Mouse (Mus musculus): ENCODE data around the gene Avil. TPM values are rescaled to one million over a fixed set of nuclear protein-coding genes. Genes with fewer than 3 reads are reported as not detected.

Gene Avil
- polyA plus RNA-seq, 1 experiment from 2014 or later: 0.06 TPM

DNA sequence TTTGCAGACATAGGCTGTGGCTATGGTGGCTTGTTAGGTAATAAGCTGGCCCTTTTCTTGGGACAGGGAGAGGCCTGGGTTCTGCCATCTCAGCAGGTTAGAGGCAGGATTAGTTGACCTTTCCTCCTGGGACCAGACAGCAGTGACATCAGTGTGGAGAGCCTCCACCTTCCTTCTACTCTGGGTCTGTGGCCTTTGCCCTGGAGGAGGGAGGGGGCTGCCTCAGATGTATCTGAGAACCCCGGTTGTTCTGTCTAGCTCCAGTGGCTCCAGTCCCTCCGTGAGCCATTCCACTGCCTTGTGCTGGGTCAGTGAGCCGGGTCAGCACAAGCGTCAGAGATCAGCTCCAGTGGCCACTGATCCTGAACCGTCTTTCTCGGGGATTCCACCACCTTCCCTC lies 42.7 kb downstream of the Avil start:
- 90% methylated on average over 6 of the region's 6 CpGs for WGBS
- DNase-seq (ENCODE audit: low spot score): no peak
- H3K4me1 ChIP-seq: peaks cover 26% of the 10 kb centered on the region
- H3K36me3 ChIP-seq: peaks cover 40% of the 10 kb centered on the region
- H3K27ac ChIP-seq: no peak overlapping the region
- H3K9me3 ChIP-seq (replicated peaks): no peaks in the 10 kb centered on the region
- H3K27me3 ChIP-seq (ENCODE audit: low read depth, poor library complexity, severe bottlenecking): peaks cover 36% of the 10 kb centered on the region
- H3K4me3 ChIP-seq: peak overlapping the region; percentile 83; the same call in 1 of the 2 replicates

DNA sequence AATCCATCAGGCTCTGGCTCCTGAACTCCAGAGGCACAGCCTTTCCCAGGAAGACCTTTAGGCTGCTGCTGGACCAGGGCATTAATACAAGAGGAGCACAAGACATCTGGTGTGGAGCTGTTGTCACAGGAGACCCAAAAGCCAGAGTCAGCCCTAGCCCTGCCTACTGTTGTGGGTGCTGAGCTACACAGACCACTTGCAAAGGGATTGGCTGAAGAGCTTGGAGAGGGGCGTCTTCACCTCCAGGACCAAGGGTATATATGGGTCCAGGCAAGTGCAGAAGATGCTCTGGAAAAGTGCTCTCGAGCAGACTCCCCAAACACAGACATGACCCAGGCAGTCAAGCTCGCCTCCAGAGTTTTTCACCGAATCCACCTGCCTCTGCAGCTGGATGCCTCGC lies 47.4 kb downstream of the Avil start, which contains the start of gene Cyp27b1:
Gene Cyp27b1, plus strand, starts transcription at position 297 of the 400 bp plus-strand sequence.
- Histone ChIP-seq H3K4me3 (peak within 1 kb of the TSS; percentile 14; the same call in 1 of the 2 replicates), H3K27ac (no peak within 1 kb of the TSS), H3K4me1 (peaks cover 33% of the 10 kb centered on the region), H3K9me3 (replicated peaks) (no peaks in the 10 kb centered on the region), H3K27me3 (ENCODE audit: low read depth, poor library complexity, severe bottlenecking) (peaks cover 64% of the 10 kb centered on the region), H3K36me3 (peaks cover 39% of the 10 kb centered on the region)
- DNase-seq (ENCODE audit: low spot score): no peak
- 31% methylated on average over 5 of the region's 5 CpGs for WGBS

DNA sequence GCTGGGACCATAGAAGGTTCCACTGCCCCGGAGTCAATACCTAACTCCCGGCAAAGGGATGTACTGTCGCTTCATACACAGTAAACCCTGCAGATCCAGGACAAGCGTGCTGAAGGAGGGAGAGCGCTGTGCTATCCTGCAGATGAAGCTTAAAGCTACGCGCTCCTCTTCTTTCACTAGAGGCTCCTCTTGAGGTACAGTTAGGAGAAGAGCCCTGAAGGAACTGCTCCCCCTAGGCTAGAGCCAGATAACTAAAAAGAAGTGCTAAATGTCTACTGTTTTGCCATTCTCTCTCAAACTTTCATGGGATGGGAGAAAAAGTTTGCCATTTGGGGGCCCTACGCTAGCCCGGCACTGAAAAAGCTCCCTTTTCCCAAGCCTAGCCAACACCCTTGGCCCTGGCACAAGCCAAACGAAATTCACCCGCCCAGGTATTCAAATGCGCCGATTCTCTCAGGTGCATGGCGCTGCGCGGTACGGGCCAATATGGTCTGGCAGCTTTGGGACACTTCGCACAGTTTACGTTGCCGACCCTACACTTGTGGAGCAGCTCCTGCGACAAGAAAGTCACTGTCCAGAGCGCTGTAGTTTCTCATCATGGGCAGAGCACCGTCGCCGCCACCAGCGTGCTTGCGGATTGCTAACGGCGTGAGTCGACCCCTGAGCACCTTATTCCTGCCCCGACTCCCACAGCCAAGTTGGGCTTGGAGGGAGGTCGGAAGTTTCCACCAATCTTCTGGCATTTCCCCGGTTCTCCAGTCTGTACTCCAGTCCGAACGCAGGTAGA lies 48.3 kb downstream of the Avil start:
- Histone ChIP-seq H3K4me3 (peak overlapping the region; percentile 14; the same call in 1 of the 2 replicates), H3K27ac (no peak overlapping the region), H3K4me1 (peaks cover 28% of the 10 kb centered on the region), H3K9me3 (replicated peaks) (no peaks in the 10 kb centered on the region), H3K27me3 (ENCODE audit: low read depth, poor library complexity, severe bottlenecking) (peaks cover 68% of the 10 kb centered on the region), H3K36me3 (peaks cover 31% of the 10 kb centered on the region)
- no peak for DNase-seq (ENCODE audit: low spot score)
- 4% methylated on average over 35 of the region's 35 CpGs for WGBS

DNA sequence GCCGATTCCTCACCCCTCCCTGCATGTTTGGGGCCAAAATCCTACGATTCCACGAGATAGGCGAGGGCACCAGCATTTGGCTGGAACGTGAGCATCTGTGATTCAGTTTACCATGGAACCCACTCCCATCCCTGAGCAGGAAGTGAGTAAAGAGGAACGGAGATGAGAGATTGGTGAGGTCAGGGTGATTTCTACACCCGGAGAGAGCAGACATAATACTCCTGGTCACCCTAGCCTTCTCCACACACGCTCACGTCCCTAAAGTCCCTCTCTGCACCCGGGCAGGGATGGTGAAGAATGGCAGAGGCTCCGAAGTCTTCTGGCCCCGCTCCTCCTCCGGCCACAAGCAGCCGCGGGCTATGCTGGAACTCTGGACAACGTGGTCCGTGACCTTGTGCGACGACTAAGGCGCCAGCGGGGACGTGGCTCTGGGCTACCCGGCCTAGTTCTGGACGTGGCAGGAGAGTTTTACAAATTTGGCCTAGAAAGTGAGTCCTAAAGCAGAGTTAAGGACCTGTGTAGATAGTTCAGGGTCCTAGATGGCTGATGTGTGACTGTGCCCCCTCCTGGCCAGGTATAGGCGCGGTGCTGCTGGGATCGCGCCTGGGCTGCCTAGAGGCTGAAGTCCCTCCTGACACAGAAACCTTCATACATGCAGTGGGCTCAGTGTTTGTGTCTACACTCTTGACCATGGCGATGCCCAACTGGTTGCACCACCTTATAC lies 49.0 kb downstream of the Avil start:
- DNase-seq (ENCODE audit: low spot score): peak; percentile 48
- Histone ChIP-seq H3K9me3 (replicated peaks) (no peaks in the 10 kb centered on the region), H3K36me3 (peaks cover 25% of the 10 kb centered on the region), H3K4me3 (peak overlapping the region; percentile 14), H3K27ac (no peak overlapping the region), H3K4me1 (peaks cover 28% of the 10 kb centered on the region), H3K27me3 (ENCODE audit: low read depth, poor library complexity, severe bottlenecking) (peaks cover 72% of the 10 kb centered on the region)
- WGBS: 4% methylated on average over 29 of the region's 29 CpGs

DNA sequence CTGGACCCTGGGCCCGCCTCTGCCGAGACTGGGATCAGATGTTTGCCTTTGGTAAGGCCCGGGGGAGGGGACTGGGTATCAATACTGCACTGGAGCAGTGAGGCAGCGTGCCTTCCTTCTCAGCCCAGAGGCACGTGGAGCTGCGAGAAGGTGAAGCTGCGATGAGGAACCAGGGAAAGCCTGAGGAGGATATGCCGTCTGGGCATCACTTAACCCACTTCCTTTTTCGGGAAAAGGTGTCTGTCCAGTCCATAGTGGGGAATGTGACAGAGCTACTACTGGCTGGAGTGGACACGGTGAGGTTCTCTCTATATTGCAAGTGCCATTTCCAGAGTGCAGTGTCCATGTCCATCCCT lies 49.6 kb downstream of the Avil start:
- Histone ChIP-seq H3K36me3 (peaks cover 20% of the 10 kb centered on the region), H3K27me3 (ENCODE audit: low read depth, poor library complexity, severe bottlenecking) (peaks cover 72% of the 10 kb centered on the region), H3K4me3 (peak overlapping the region; percentile 14; the same call in 1 of the 2 replicates), H3K4me1 (peaks cover 28% of the 10 kb centered on the region), H3K27ac (no peak overlapping the region), H3K9me3 (replicated peaks) (no peaks in the 10 kb centered on the region)
- DNase-seq (ENCODE audit: low spot score): no peak
- 27% methylated on average over 10 of the region's 10 CpGs for WGBS

DNA sequence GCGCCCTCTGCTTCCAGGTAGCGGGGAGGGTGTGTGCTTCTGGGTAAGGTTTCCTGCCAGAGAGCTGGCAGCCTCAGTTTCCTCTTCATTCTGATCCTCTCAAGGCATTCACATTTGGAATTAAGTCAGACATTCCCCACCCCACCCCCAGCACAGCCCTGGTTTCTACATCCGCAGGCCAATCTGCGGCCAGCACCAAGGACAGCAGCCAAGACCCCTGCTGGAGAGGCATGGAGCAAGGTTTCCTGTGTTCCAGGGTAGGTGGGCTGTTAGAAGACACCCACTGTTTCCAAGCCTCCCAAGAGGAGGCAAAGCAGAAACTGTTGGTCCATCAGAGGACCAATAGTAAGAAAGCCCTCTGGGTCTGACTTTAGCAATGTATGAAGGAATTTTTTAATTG lies 54.1 kb downstream of the Avil start:
- H3K36me3 ChIP-seq: peaks cover 18% of the 10 kb centered on the region
- peak; percentile 69 for DNase-seq (ENCODE audit: low spot score)
- no peaks in the 10 kb centered on the region for H3K9me3 ChIP-seq (replicated peaks)
- H3K27me3 ChIP-seq (ENCODE audit: low read depth, poor library complexity, severe bottlenecking): peaks cover 77% of the 10 kb centered on the region
- 56% methylated on average over 4 of the region's 4 CpGs for WGBS
- no peak overlapping the region for H3K27ac ChIP-seq
- H3K4me1 ChIP-seq: peaks cover 37% of the 10 kb centered on the region
- no peak overlapping the region for H3K4me3 ChIP-seq

DNA sequence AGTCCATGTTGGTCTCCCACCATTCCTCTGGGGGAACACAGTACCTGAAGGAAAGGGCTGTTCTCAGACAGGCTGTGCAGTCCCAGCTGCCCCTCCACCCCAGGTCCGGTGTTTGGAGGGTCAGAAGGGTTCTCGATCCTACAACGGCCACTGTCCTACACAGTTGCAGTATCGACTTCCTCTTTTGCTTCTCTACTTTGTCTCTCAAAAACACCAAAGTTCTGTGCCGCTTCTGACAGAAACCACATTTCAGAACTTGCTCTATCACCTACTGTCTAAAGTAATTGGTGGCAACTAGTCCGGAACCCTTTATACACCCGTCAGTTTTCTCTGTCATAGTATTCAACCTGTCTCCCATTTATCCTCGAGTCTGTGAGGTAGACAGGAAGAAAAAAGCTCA lies 54.9 kb downstream of the Avil start:
- peaks cover 37% of the 10 kb centered on the region for H3K4me1 ChIP-seq
- H3K9me3 ChIP-seq (replicated peaks): no peaks in the 10 kb centered on the region
- peaks cover 18% of the 10 kb centered on the region for H3K36me3 ChIP-seq
- no peak overlapping the region for H3K4me3 ChIP-seq
- peaks cover 77% of the 10 kb centered on the region for H3K27me3 ChIP-seq (ENCODE audit: low read depth, poor library complexity, severe bottlenecking)
- DNase-seq (ENCODE audit: low spot score): no peak
- 88% methylated on average over 8 of the region's 8 CpGs for WGBS
- H3K27ac ChIP-seq: no peak overlapping the region

DNA sequence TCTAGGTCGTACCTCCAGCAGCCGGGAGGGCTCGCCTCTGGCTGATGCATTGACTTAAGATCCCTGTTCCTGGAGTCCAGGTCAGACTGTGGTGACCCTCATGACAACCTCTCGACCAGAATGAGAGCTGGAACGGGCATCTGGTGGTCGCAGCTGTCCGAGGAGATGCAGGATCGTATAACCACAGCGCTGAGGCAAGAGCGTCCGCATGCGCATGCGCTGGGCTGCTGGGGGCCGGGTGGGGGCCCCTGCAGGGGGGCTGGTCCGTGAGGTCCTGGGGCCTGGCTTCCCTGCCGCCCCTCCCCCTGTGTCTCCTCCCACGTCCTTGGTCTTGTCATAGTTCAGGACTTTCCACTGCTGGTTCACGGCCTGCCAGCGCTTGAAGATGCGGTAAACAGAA lies 56.0 kb downstream of the Avil start:
- H3K4me1 ChIP-seq: peaks cover 29% of the 10 kb centered on the region
- peaks cover 18% of the 10 kb centered on the region for H3K36me3 ChIP-seq
- peaks cover 77% of the 10 kb centered on the region for H3K27me3 ChIP-seq (ENCODE audit: low read depth, poor library complexity, severe bottlenecking)
- H3K4me3 ChIP-seq: no peak overlapping the region
- no peaks in the 10 kb centered on the region for H3K9me3 ChIP-seq (replicated peaks)
- no peak for DNase-seq (ENCODE audit: low spot score)
- no peak overlapping the region for H3K27ac ChIP-seq
- 85% methylated on average over 20 of the region's 20 CpGs for WGBS

DNA sequence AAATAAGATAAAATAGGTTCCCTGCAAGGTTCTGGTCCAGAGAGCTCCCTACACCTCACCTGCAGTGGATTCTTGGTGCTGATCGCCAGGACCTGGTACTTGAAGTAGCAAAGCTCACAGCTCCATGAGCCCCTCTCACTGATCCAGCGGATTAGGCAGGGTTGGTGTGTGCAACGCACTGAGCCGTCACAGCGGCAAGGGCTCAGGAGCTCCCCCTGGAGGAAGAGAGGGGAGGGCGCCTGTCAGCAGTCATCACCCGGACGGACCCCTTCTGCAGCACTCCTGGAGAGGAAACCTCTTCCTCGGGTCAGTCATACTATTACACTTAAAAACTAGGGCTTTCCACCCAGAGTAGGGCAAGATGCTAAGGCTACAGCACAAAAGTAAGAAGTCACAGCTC lies 57.7 kb downstream of the Avil start:
- DNase-seq (ENCODE audit: low spot score): peak; percentile 86
- H3K9me3 ChIP-seq (replicated peaks): no peaks in the 10 kb centered on the region
- no peak overlapping the region for H3K27ac ChIP-seq
- peaks cover 35% of the 10 kb centered on the region for H3K4me1 ChIP-seq
- peaks cover 72% of the 10 kb centered on the region for H3K27me3 ChIP-seq (ENCODE audit: low read depth, poor library complexity, severe bottlenecking)
- H3K36me3 ChIP-seq: peaks cover 18% of the 10 kb centered on the region
- WGBS: under 1% methylated on average over 9 of the region's 9 CpGs
- peak overlapping the region; percentile 80 for H3K4me3 ChIP-seq

DNA sequence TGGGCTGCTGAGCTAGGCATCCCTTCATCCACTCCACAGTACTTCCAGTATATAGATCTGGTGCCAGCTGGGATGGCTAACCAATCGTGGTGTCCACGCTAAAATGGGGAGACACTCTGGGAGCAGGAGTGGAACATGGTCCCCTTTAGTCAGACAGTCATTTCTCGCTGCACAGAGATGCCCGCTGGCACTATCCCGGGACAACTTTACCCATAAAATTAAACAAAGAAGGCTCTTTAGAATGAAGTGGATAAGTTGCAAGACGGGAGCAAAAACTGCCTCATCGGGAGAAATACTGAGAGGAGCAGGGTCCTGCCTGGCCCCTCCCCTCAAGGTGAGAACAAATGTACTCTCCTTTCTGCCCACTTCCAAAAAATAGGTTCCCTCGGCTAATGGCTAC lies 58.2 kb downstream of the Avil start:
- H3K27ac ChIP-seq: no peak overlapping the region
- peaks cover 18% of the 10 kb centered on the region for H3K36me3 ChIP-seq
- 16% methylated on average over 8 of the region's 8 CpGs for WGBS
- peak overlapping the region; percentile 80 for H3K4me3 ChIP-seq
- no peak for DNase-seq (ENCODE audit: low spot score)
- peaks cover 35% of the 10 kb centered on the region for H3K4me1 ChIP-seq
- peaks cover 68% of the 10 kb centered on the region for H3K27me3 ChIP-seq (ENCODE audit: low read depth, poor library complexity, severe bottlenecking)
- no peaks in the 10 kb centered on the region for H3K9me3 ChIP-seq (replicated peaks)

DNA sequence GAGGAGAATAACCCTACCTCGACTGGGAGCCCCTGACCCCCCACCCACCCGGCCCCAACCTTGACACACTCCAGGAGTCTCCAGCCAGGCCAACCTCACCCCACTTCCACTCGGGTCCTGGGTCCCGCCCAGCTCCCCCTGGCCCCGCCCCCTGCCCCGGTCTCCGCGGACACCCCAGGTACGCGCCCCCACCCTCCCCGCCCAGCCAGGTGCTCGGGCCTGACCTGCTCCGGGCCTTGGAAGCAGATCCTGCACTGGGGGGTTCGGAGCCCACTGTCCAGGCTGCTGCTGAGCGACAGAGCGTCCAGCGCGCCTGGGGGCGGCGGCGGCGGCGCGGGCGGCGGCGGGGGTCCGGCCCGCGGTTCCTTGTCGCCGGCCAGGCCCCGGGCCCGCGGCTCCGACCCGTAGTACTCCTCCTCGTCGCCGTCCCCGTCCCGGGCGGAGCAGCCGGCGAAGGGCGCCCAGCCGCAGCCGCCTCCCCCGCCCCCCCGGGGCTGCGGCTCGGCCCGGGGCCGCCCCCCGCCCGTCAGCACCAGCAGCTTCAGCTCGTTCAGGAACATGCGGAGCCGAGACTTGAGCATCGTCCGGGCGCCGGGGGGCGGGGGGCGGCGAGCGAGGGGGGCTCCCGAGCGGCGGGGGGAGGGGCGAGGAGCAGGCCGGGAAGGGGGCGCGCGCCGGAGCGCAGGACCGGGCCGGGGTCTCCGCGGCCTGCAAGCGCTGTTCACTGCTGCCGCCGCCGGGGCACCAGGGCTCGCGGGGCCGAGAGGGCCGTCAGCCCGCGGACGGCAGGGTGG lies 58.9 kb downstream of the Avil start:
- H3K4me3 ChIP-seq: peak overlapping the region; percentile 80
- H3K27ac ChIP-seq: peak overlapping the region; percentile 83
- no peaks in the 10 kb centered on the region for H3K9me3 ChIP-seq (replicated peaks)
- peaks cover 64% of the 10 kb centered on the region for H3K27me3 ChIP-seq (ENCODE audit: low read depth, poor library complexity, severe bottlenecking)
- under 1% methylated on average over 88 of the region's 92 CpGs for WGBS
- DNase-seq (ENCODE audit: low spot score): peak; percentile 64
- peaks cover 21% of the 10 kb centered on the region for H3K36me3 ChIP-seq
- peaks cover 35% of the 10 kb centered on the region for H3K4me1 ChIP-seq

DNA sequence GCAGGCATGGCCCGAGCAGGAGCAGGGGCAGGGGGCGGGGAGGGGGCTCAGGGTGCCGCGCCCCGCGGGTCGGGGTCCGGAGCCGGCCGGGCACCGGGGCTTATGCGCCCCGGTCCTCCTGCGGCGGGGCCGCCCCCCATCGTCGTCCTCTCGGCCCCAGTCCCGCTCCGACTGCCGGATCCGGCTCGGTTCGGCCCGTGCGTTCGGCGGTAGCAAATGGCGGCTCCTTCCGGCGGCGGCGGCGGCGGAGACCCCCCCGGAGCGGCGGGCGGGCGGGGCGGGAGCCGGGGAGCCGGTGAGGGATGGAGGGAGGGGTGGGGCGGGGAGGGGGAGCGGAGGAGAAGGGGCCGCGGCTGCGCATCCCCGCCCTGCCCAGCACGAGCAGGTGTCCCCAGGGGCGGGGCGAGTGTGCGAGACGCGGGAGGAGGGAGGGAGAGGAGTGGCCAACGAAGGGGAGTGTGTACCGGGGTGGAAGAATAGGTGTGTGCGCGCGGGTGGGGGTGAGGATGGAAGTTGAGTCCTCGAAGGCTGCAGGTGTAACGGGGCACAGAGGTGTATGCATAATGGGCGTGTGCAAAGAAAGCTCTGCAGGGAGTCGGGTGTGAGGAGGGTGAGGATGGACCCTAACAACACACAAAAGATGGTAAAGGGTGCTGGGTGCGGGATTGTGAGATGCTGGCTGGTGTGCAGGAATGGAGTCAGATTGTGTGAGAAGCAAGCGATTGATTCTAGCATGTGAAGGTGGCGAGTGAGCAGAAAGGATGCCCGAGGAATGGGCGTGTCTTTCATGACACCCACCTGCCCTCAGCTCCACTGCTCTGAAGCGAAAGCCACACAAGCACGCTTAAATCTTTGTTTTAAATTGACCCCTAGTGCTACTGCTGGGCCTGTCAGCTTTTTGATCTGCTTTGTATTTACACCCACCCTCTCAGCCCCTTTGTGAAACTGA lies 59.7 kb downstream of the Avil start, which contains the start of gene March9:
Gene March9, minus strand, starts transcription at position 217 of the 949 bp plus-strand sequence.
- Histone ChIP-seq H3K9me3 (replicated peaks) (no peaks in the 10 kb centered on the region), H3K36me3 (peaks cover 30% of the 10 kb centered on the region), H3K27me3 (ENCODE audit: low read depth, poor library complexity, severe bottlenecking) (peaks cover 64% of the 10 kb centered on the region), H3K4me1 (peaks cover 43% of the 10 kb centered on the region), H3K4me3 (peak within 1 kb of the TSS; percentile 80), H3K27ac (peak within 1 kb of the TSS; percentile 83)
- DNase-seq (ENCODE audit: low spot score): peak; percentile 71
- 1% methylated on average over 69 of the region's 72 CpGs for WGBS

Data from limb, embryonic 10.5 days (tissue).